Mouse (Mus musculus): Measurements from ENCODE around the gene Hist1h1a.
"Not testable (repeated sequence)": the region's sequence is repeated elsewhere in the genome, so short reads cannot be mapped to it uniquely, and the experiment has no call there.

Hist1h1a gene

DNA sequence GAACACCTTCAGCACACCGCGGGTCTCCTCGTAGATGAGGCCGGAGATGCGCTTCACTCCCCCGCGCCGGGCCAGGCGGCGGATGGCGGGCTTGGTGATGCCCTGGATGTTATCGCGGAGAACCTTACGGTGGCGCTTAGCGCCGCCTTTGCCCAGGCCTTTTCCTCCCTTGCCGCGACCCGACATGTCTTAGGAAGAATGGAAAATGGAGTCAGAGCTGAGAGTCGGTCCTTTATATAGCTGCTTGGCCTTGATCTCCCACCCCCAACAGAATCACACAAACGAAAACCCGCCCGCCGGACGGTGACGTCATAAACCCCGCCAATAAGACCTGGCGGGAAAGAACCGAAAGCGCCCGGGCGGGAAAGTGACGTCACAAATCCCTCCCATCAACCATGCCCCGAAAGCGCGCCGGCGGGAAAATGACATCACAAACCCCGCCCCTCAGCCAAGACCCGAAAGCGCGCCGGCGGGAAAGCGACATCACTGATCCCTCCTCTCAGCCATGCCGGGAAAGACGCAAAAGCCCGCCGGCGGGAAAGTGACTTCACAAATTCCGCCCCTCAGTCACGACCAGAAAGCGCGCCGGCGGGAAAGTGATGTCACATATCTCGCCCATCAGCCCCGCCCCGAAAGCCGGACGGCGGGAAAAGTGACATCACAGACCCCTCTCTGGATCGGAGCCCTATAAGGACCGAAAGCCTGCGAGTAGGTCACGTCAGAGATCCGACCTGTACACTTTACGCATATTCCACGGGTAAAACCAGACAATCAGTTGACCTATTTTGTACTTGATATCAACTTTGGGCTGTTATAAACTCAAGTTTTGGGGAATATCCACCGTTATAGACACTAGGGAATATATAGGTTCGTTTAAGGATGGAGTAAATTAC lies 2.2 kb upstream of the Hist1h1a start, which contains the start of gene Hist1h4a:
Hist1h4a (minus strand) TSS at position 259 of the 893 bp plus-strand sequence.
- peak; percentile 98 for DNase-seq

DNA sequence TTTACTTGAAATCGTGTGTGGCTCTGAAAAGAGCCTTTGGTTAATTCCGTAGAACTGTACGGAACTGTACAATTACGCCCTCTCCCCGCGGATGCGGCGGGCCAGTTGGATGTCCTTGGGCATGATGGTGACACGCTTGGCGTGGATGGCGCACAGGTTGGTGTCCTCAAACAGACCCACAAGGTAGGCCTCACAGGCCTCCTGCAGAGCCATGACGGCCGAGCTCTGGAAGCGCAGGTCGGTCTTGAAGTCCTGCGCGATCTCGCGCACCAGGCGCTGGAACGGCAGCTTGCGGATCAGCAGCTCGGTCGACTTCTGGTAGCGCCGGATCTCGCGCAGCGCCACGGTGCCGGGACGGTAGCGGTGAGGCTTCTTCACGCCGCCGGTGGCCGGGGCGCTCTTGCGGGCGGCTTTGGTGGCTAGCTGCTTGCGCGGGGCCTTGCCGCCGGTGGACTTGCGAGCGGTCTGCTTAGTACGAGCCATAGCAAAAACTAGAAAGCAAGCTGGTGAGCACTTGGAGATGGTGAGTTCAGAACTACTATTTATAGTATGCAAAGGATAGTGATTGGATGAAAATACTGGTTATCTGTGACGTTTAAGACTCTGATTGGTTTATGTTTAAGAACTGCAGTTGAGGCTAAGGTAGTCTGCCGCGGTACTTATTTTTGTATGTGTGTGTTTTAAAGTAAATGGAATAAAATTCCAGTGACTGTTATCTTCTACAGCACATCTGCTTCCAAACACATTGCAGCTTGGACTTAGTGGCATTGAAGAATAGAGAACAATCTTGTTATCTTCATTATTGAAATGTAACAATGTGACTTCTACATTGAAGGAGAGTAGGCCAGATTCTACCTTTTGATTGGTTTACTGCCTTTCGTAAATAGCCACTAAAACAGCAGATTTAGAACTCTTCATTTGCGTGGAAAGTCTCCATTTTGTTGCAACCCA lies 1.3 kb upstream of the Hist1h1a start, which contains the start of gene Hist1h3a:
Hist1h3a (minus strand) TSS at position 516 of the 951 bp plus-strand sequence.
- peak; percentile 87 for DNase-seq

DNA sequence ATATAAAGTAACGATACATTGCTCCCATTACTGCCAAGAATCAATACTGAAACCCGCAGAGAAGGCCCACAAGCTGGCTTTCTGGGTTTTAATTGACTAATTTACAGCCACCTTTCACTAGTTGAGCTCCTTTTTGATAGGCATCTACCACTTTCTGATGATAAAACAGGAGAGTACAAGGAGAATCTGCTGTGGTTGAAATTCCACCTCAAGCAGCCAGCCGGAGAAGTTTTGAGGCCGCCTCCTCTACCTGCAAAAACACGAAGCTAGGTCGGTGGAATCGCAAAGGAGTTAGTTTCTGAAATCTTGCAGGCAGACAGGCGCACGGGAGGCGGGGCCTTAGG lies 252 bp upstream of the Hist1h1a start:
- no peak for DNase-seq

DNA sequence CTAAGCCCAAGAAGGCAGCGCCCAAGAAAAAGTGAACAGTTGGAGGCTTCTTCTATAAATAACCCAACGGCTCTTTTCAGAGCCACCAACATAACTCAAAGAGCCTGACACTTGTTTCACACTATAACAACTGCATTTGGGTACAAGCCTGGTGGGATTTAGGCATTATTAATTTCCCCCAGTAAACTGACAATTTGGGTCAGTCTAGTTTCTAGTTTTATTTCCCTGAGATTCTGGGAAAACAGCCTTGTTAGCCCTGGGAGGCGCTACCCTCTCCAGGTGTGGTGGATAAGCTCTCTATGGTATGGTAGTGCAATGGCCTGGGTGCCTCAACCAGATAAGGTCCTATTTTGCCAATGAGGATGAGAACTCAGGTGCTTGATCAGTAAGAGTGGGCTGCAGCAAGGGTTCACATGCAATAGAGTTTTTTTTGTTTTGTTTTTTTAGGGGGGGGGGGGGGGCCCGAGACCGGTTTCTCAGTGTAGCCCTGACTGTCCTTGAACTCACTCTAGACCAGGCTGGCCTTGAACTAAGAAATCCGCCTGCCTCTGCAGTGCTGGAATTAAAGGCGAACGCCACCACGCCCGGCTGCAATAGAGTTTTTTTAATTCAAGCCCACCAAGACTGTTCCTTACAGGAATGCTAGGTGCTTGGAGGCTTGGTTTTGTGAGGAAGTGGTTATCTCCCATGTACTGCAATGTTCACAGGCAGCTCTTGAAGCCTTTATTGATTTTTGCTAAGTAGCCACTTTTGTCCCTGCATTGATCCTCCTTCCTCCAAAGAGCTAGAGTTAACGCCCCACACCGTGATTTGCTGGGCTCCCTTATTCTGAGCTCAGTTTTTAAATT lies 1.1 kb downstream of the Hist1h1a start:
- peak; percentile 37 for DNase-seq

DNA sequence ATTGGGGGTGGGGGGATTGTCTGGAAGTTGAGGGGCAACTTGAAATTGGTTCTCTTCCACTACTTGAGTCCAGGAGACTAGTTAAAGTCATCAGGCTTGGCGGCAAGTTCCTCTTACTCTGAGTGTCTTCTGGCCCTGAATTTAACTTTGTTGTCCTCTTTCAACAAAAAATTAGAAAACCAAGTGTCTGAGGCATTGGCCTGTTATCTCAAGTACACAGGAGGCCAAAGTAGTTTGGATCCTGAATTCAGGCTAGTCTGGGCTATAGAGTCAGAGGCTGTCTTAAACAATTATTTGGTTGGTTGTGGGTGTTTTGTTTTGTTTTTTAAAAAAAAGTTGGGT lies 1.7 kb downstream of the Hist1h1a start:
- DNase-seq: no peak

DNA sequence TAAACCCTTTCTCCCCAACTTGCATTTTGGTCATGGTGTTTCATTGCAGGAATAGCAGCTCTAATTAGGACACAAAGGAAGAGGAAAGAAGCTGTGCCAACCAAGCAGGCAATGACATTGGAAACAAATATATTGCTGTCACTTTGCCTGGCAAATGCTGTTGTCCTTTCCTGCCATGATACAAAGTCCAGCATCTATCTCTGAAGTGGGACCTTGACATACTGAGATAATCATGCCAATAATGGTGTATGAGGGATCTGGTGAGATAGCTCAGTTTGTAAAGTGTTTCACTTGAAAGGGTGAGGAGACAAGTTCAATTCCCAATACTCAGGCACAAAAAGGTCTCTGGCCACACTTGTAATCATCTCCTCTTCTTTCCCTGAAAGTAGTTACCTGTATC lies 3.3 kb downstream of the Hist1h1a start:
- DNase-seq: no peak

DNA sequence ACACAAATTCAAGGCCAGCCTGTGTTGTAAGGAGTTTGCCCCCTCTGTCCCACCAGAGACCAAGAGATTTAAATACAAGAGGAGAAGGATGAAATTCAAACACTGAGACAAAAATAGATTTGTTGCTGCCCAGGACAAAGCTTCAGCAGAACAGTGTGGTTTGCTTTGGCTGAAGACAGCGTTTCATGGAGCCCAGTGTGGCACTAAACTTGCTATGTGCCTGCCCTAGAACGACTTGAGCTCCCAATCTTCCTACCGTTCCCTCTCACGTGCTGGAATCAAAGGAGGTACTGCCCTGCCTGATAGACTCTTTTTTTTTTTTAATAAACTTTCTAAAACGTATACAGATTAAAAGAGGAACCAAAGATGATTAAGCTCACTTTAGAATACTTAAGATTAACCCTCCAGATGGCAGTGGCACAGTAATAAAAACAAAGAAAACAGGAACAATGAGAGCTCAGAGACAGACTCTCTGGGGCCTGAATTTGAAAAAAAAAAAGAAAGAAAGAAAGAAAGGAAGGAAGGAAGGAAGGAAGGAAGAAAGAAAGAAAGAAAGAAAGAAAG lies 5.5 kb downstream of the Hist1h1a start:
- no peak for DNase-seq

DNA sequence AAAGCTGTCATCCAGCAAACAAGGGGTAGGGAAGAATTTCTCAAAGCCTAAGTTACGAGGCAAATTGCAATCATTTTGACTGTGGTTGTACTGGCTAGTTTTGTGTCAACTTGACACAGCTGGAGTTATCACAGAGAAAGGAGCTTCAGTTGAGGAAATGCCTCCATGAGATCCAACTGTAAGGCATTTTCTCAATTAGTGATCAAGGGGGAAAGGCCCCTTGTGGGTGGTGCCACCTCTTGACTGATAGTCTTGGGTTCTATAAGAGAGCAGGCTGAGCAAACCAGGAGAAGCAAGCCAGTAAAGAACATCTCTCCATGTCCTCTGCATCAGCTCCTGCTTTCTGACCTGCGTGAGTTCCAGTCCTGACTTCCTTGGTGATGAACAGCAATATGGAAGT lies 6.1 kb downstream of the Hist1h1a start, which contains the start of gene Trim38:
Trim38 (plus strand) TSS at position 301 of the 400 bp plus-strand sequence.
- DNase-seq: not testable (repeated sequence)

DNA sequence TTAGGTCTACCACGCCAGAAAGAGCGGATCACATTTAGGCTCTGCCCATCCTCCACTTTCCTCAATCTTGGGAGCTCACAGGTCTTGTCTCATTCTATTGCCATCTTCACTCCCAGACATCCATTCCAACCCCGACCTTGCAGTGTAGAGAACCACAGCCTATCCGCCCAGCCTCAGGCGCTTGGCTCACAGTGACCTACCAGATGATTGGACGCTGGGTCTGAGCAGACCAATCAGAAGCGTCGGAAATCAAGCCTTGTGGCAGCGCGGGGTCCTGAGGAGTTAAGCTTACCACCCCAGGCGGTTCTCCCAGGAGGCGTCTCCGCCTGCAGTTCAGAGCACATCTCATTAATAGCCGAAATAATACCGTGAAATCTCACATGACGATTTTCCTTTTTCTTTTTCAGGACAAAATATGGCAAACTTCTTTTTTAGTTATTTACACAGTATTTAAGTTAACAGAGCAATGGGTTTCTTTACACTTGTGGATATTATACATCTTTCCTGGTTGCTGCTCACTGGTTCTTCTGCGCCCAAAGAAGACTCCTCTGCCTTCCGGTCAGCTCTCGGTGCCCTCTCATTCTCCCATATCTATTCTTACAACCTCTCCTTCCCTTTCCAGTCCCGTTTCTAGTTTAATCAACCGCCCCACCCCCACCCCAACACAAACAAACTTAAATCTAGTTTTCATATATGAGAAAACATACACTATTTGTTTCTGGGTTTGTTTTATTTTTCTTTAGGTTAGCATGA lies 9.3 kb downstream of the Hist1h1a start:
- peak; percentile 85 for DNase-seq

DNA sequence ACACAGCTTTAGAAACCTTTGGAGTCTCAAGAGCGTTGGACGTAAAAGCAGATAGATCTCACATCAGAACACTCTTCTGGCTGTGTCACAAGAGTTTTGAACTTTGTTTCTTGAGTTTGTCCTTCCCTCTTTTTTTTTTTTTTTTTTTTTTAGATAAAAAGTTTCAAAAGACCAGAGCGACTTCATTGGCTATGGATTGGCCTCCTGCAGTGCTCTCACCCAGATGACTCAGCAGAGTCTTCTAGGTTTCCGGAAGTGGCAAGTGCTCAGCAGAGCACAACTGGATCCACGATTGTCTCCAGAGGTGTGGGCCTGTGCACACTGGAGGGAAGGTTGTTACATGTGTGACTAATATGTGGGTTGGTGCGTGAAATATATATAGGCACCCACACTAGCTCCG lies 14.9 kb downstream of the Hist1h1a start:
- DNase-seq: no peak

DNA sequence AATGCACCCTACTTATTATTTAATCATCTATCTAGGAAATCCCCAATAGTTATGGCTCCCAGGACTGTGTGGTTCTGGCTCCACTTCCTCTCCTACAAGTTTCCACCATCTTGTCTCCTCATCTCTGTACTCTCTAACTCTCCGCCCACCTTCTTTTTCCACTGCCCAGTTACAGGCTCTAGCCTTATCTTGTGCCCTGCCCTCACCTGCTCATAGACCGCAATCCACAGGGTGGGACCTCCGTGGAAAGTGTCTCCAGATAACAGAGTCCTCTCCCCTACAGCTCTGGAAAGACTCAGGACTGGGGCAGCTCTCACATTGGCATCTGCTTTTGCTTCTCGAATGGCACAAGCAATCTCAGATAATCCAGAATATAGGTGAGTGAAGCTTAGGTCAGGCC lies 15.6 kb downstream of the Hist1h1a start:
- no peak for DNase-seq

DNA sequence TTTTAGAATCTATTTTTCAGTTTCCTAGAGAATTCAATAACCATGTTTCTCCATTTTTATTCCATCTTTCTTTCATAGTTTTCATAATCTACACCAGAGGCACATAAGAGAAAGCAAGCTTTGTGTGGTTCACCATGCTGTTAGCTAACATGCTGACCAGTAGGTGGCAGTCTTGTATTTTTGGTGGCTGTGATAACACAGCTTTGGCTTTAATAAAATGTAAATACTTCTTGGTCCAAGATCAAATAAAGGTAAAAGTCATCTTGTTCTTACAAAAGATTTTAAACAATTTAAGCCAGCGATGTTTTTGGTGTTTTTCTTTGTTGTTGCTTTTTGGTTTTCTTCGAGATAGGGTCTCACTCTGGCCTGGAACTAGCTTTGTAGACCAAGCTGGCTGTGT lies 29.1 kb downstream of the Hist1h1a start:
- DNase-seq: peak; percentile 82

DNA sequence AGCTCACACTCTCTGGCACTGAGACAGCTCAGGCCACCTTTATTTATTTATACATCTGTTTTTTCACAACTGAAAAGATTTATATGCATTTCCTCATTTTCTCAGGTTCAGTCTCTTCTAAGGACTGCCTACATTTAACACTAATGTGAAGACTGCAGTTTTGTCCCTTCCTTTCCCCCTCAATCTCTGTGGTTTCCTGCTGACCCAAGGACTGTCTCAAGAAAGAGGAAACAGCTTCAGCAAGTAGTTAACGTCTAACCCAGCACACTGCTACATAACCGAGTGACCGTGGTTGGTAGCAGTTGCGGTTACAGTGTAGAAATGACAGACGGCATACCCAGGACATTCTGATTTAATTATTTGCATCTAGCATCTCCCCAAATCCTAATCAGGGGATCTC lies 35.9 kb downstream of the Hist1h1a start:
- no peak for DNase-seq

DNA sequence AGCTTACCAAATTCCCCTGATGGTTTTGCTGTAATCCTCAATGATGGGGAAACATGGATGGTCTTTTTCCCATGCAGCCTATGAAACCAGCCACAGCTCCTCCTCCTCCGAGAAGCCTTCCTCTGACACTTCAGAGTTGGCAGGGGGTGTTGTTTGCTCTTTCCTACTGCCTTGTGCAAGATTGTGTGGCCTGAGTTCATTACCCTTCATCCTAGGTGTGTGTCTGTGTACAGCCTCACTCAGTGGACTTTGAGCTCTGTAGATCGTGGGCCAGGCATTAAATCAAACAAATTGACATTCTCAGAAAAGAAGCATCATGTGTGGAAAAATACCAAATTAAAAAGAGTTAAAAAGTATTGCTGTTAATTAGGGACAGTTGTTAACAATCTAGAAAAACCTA lies 41.1 kb downstream of the Hist1h1a start:
- no peak for DNase-seq

DNA sequence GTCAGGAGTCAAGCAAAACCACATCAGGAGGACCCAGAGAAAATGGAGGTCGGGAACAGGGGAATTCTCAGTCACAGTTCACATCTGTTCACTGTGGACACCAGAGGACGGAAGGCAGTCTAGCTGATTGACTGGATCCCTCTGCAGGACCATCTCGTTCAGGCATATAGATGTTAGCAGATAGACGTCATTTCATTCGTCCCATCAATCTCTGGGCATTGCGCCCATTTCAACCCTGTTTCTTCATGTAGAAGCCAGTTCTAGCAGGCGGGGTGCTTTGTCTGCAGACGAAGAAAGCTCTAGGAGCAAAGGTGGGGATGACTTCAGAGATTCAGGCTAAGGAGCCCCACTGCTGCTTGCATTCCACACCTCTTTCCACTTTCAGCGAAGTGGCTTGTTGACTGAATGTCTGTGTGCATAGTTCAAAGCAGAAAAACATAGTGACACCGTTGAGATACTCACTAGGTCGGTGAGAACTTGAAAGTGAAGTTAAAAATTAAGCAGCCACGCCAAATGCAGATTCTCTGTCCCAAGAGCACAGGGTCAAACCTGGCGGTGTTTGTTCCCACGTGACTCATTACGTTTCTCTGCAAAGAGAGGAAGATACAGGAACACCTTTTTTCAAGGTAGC lies 43.1 kb downstream of the Hist1h1a start, which contains the start of gene Slc17a2:
Slc17a2 (plus strand) TSS at position 572 of the 631 bp plus-strand sequence.
- no peak for DNase-seq
